Comparison of ENCODE assay signal across 8 mouse cellular contexts in genomic region chrX:162267679-162268078, GRCm38 (mm10).
DNase-seq lines count a peak whose midpoint lies in the region; ATAC-seq and TF ChIP-seq lines count a peak whose summit lies in the region.

No protein-coding gene starts in this region.

- H3K4me1 ChIP-seq in hindbrain, embryonic 11.5 days (replicated peaks; ENCODE audit: control insufficient read depth, insufficient read depth, low read length): no peaks in the 10 kb centered on the region
- no peaks in the 10 kb centered on the region for H3K4me1 ChIP-seq in hindbrain, embryonic 16.5 days (ENCODE audit: control insufficient read depth, insufficient read depth, low read depth, low read length)
- H3K4me1 ChIP-seq in lung, adult 2 months (ENCODE audit: control insufficient read depth, insufficient read depth, low read length): no peaks in the 10 kb centered on the region

- peak; percentile 59; the same call in 1 of the 2 replicates for ATAC-seq in hindbrain, embryonic 11.5 days (ENCODE audit: low FRiP score)
- ATAC-seq in hindbrain, embryonic 16.5 days: no peak
- ATAC-seq in CD4-positive, CD25-positive, alpha-beta regulatory T cell, adult 4 months: no peak

- no peaks in the 10 kb centered on the region; the same call in 1 of the 2 replicates for H3K27me3 ChIP-seq in hindbrain, embryonic 11.5 days (ENCODE audit: control insufficient read depth, insufficient read depth, low read length)
- no peaks in the 10 kb centered on the region; the same call in 1 of the 2 replicates for H3K27me3 ChIP-seq in hindbrain, embryonic 16.5 days (replicated peaks; ENCODE audit: control insufficient read depth, insufficient read depth, low read length)

- 22% methylated on average over 1 of the region's 1 CpGs for WGBS in hindbrain, embryonic 11.5 days
- 32% methylated on average over 1 of the region's 1 CpGs for WGBS in hindbrain, embryonic 16.5 days
- WGBS in lung, adult 2 months: 42% methylated on average over 1 of the region's 1 CpGs

- no peak overlapping the region for H3K4me3 ChIP-seq in hindbrain, embryonic 11.5 days (ENCODE audit: low read depth, low read length)
- no peak overlapping the region for H3K4me3 ChIP-seq in hindbrain, embryonic 16.5 days (ENCODE audit: low read length)
- H3K4me3 ChIP-seq in lung, adult 2 months (replicated peaks; ENCODE audit: extremely low read depth, low read depth, low read length): no peak overlapping the region

- intact Hi-C loops in gastrocnemius, postnatal 14 days (cut with DNase I; ENCODE audit: low total_unique reads): no loop called here

- H3K9ac ChIP-seq in hindbrain, embryonic 11.5 days (ENCODE audit: low read depth, low read length): no peak overlapping the region
- H3K9ac ChIP-seq in hindbrain, embryonic 16.5 days (ENCODE audit: low read depth, low read length): no peak overlapping the region

- no peak overlapping the region for H3K27ac ChIP-seq in hindbrain, embryonic 11.5 days (ENCODE audit: low read depth, low read length)
- no peak overlapping the region for H3K27ac ChIP-seq in hindbrain, embryonic 16.5 days (ENCODE audit: low read depth, low read length)

- no peaks in the 10 kb centered on the region for H3K36me3 ChIP-seq in hindbrain, embryonic 11.5 days (ENCODE audit: control insufficient read depth, insufficient read depth, low read length)
- no peaks in the 10 kb centered on the region for H3K36me3 ChIP-seq in hindbrain, embryonic 16.5 days (ENCODE audit: control insufficient read depth, insufficient read depth, low read length)

- TF ChIP-seq POLR2A in lung, adult 2 months (IDR thresholded peaks at IDR 0.05; ENCODE audit: borderline replicate concordance, extremely low read depth, low read depth, low read length): no peak

- no peaks in the 10 kb centered on the region for H3K9me3 ChIP-seq in hindbrain, embryonic 11.5 days (ENCODE audit: control insufficient read depth, low read length)
- H3K9me3 ChIP-seq in hindbrain, embryonic 16.5 days (ENCODE audit: control insufficient read depth, low read length): no peaks in the 10 kb centered on the region

- peak; percentile 51 for DNase-seq in hindbrain, embryonic 11.5 days (ENCODE audit: low spot score)
- DNase-seq in adrenal gland, postnatal 10 days: peak; percentile 47
- peak; percentile 35 for DNase-seq in gastrocnemius, postnatal 14 days
- DNase-seq in lung, adult 2 months: peak; percentile 6
- no peak for DNase-seq in thymus, postnatal 14 days
- no peak for DNase-seq in cerebellum, adult 8-10 months

- H3K4me2 ChIP-seq in hindbrain, embryonic 11.5 days (replicated peaks; ENCODE audit: low read depth, low read length): no peak overlapping the region
- H3K4me2 ChIP-seq in hindbrain, embryonic 16.5 days (ENCODE audit: low read length): no peak overlapping the region

- no peak for TF ChIP-seq CTCF in lung, adult 2 months (IDR thresholded peaks at IDR 0.05; ENCODE audit: insufficient read depth, low read length)

Comparison
In these comparisons a context has a peak if more than half of its experiments do, and no peak if none do; other contexts are left out.
1. DNase-seq: peak in hindbrain, embryonic 11.5 days (single experiment), adrenal gland, postnatal 10 days (single experiment), gastrocnemius, postnatal 14 days (single experiment) and lung, adult 2 months (single experiment); none in thymus, postnatal 14 days (single experiment) and cerebellum, adult 8-10 months (single experiment).